Mouse (Mus musculus): ENCODE results near the gene Abcg1.

- TF ChIP-seq CTCF (IDR thresholded peaks at IDR 0.05; ENCODE audit: borderline replicate concordance, insufficient read depth, low read length) = no peak
- no peak for TF ChIP-seq POLR2A (IDR thresholded peaks at IDR 0.05; ENCODE audit: low read depth, low read length)
Measured at GRCm38 (mm10) chr17:31027723-31028122, 29.8 kb upstream of the Abcg1 start.
